Mouse (Mus musculus) adrenal gland, postnatal 25 days (tissue): ENCODE data around the gene Rpgrip1l. TPM values are rescaled to one million over a fixed set of nuclear protein-coding genes. Genes with fewer than 3 reads are reported as not detected.

ENCODE experiments used
- DNase-seq: peaks from one replicate; pipeline ENCODE4 v3.0.0; 2021; ENCODE audit warnings: mixed read lengths
- long read RNA-seq: library from polyadenylated mRNA; stranded (forward); transcript quantifications from one replicate; pipeline ENCODE4 v2.0.0, GENCODE M21; 2021
- total RNA-seq: library from RNA; stranded (reverse); gene quantifications from 2 replicates; pipeline ENCODE4 v1.2.3, GENCODE M21; 2021

Gene Rpgrip1l
- 8.4 and 11.0 TPM in 2 replicates for total RNA-seq
- long read RNA-seq, partial matches to known transcripts = 2 of 2 reads
- long read RNA-seq, other reads (novel, unspliced or antisense) = 0 of 2 reads

DNA sequence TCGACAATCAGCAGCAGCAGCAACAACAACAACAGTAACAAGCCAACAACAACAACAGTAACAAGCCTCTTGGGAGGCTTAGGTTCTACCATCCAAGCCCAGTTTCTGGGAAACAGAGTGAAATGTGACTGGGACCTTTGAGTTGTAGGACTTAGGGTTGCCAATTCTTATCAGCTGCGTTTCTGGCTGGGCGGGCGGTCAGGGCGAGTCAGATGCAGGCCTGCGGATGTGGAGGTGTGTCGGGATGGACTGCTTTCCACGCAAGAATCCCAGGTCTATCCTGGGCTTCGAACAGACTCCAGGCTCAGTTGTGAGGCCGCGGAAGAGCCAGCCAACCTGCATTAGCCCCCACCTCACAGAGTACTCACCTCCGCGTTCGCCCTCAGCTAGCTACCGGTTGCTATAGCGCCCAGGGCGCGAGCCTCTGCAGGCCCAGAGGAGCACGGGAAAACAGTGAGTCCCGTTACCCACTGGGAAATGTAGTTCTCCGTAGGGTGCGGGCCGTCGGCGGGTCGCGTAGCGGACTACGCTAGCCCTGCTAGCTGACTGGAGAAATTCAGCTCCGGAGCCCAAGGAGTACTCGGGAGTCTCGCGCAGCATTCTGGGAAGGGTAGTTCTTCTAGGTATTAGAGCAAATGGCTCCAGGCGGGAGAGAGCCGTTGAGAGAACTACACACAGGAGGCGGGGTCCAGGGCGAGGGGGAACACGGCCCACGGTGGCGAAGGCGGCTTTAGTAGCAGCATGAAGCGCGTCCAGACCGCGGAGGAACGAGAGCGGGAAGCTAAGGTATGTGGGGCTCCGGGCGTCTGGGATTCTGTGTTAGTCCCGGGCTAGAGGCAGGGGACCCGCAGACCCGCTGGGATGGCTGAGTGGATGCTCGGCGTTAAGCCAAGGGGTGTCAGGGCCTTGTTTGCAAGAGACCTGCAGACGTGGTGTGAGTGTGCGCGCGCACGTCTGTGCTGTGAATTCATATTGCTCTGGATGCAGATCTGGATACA is at the start of gene Rpgrip1l, which contains the start of gene Fto:
Gene Rpgrip1l, minus strand, starts transcription at position 428 of the 998 bp plus-strand sequence.
Gene Fto, plus strand, starts transcription at position 691 of the 998 bp plus-strand sequence.
- peak; percentile 91 for DNase-seq

GRCm38 (mm10) chr8:91360644-91361357 is 47.7 kb upstream of the Rpgrip1l start:
- DNase-seq = no peak

DNA sequence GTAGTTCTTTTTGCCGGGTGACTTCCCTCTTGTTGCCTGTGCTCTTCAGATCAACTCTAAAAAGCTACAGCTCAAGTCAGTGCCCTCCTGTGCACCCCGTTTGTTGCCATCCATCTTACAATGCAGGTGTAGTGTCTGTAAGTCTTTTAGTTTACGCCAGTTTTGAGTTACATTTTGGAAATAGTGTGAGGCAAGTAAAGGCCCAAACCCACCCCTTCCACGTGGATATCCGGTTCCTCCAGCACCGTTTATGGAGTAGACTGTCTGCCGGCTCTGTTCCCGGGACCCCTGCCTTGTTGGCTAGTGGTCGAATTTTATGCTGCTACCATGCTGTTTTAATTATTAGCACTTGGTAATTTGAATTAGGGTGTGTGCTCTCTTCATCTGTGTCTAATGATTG is 46.4 kb upstream of the Rpgrip1l start:
- DNase-seq = no peak

DNA sequence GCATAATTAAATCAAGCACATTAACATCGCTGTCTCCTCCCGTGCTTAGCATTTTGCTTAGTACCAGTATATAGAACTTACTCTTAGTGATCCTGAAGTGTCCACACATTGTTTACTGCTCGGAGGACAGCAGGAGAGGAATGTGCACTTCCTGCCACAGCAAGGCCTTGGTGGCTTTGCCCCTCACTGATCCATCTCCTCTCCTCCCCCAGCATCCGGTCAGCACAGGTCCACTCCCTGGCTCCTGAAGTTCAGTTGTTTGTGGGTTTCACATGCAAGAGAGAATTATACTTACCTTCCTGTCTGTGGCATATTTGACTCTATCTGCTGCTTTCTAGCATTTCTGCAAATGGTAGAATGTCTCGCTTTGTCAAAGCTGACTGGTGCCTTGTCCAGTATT is 45.0 kb upstream of the Rpgrip1l start:
- DNase-seq = no peak

DNA sequence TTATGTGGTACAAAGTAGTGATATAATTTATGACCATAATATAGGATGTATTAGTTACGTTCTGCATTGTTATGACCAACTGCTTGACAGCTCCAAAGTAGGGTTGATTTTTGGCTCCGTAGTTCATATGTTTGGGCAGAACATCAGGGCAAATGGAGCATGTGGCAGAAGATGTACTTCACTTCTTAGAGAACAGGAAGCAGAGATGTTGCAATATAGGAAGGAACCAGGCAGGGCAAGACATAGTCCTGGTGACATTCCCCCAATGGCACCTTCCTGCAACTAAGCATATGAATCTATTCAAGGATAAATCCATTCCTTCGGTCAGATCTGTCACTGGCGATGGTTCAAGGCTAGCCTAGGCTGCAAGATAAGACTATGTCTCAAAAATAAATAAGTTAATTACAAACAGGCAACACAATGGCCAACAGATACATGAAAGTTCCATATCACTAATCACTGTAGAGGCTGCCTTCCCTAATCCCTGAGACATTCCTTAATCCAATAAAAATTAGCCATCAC is 44.5 kb upstream of the Rpgrip1l start:
- no peak for DNase-seq

DNA sequence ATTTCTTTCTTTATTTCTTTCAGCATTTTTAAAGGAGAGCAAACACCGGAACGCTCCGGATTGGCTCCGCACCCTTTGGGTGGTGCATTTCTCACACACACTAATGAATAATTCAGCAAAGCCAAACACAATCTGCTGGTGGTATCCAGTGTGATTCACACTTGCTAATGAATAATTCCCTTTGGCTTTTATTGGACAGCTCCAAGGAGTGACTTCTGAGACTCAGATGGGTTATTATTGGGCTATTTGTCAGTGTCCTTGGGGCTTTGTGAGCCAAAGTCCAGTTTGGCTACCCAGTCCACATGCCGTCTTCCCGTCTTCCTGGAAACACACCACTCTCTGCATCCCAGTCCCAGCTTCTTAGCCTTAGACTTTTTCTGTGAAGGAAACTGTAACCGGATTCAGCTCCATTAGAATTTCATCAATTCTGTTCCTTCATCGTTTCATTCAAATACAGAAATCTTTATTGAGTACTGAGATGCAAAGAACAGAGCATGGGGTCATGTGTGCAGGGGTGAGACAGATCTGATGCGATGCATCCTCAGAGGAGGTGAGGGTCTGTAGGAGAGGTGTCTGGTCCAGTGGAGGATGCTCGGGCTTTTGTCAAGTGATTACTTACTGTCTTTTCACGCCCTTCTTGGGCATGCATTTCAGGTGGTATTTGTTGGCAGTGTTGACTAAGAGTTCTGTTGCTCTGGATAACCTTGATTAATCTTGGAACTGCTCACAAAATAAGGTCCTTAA is 43.1 kb upstream of the Rpgrip1l start:
- DNase-seq = no peak

DNA sequence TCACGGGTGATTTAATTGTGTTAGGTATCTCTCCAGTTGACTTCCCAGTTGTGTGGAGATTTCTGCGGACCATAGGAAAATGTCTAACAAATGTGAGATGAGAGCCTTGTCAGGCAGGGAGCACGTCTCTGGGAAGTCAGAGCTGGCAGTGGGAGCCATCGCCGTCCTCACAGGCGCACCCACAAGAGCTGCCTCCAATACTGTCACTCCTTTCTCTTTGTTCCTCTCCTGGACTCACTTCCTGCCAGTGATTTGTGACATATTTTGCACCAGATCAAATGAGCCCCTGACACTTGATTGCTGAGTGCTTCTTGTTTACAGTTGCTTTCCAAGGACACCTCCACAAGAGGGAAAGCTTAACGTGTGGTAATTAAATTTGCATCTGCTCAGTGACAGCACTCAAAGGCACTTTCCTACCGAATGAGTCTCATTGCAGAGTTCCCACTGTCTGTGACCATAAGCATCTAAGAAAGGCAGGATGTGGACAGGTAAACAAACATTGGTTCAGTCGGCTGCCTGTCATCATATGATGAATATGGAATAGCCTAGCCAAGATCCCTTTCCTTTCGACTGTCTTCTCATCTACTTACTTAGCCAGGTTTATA is 42.3 kb upstream of the Rpgrip1l start:
- no peak for DNase-seq

- DNase-seq = no peak
These were observed 40.8 kb upstream of the Rpgrip1l start for GRCm38 (mm10) chr8:91353907-91354306.

- no peak for DNase-seq
These were observed 40.0 kb upstream of the Rpgrip1l start for GRCm38 (mm10) chr8:91353062-91353461.

GRCm38 (mm10) chr8:91352598-91352997 is 39.5 kb upstream of the Rpgrip1l start:
- DNase-seq = no peak

- DNase-seq = no peak
These were observed 37.6 kb upstream of the Rpgrip1l start for GRCm38 (mm10) chr8:91350628-91351027.

DNA sequence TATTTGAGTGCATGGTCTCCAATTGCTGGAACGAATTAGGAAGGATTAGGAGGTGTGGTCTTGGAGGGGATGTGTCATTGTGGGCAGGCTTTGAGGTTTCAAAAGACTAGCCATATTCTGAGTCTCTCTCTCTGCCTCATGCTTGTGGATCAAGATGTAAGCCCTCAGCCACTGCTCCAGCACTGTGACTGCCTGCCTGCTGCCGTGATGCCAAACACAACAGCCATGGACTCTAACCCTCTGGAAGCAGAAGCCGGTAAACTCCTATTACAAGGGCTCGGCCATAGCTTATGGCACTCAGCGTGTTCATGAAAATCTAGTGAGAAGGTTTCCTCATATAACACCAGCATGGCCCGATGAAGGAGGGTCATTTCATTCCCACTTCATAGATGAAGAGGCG is 36.8 kb upstream of the Rpgrip1l start:
- DNase-seq = no peak

- no peak for DNase-seq
These were observed 34.5 kb upstream of the Rpgrip1l start for GRCm38 (mm10) chr8:91347595-91347994.

DNA sequence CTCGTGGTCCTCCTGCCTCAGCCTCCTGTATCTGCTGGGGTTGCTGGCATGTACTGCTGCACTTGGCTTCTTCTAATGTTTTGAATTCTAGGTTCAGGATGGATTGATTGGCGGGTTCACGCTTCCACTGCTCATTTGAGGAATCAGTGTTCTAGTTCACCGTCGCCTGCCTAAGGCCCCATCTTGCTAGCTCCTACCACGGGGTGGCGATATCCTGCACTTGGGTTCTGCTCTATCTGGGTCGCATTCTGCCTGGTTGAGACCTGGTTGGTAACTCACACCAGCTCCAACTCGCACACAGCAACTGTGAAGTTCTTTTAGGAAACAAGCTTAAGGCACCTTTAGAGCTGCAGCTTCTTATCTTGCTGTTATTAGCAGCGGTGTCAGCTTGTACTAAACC is 34.1 kb upstream of the Rpgrip1l start:
- DNase-seq = no peak

DNA sequence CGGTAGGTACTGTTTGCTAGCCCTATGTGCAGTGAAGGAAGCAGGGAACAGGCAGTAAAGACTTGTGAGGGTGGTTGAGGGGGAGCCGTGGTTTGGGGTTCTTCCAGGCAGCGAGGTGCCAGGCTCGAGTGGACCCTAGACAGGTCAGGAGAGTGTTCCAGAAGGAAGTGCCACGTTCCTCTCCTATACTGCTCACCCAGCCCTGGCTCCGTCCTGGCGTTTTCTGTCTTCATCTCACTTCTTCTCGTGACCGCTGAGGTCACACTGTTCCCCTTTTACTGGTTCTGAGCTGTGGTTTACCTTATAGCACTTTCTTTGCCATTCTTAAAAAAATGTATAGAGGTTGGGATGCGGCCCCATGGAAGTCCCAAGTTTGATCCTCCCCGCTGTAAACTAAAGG is 31.6 kb upstream of the Rpgrip1l start:
- no peak for DNase-seq

DNA sequence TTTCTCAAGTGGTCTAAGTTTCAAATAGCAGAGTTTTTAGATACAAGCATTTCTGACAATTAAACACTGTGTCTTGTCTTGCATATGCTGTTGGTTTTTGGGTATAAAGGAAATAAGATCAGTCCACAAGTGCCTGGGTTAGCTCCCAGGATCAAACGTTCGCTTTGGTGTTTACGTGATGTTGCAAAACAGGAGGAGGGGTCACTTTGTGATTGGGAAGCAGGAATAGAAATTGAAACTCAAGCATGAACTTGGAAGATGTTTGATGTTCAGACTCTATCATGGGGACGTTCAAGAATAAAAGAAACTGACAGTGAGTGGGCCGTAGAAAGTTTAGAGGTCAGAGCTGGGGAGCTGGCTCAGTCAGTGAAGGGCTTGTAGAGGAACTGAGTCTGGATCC is 29.7 kb upstream of the Rpgrip1l start:
- DNase-seq = no peak

- DNase-seq = no peak
These were observed 29.1 kb upstream of the Rpgrip1l start for GRCm38 (mm10) chr8:91342196-91342595.

GRCm38 (mm10) chr8:91340746-91341145 is 27.7 kb upstream of the Rpgrip1l start:
- DNase-seq = no peak

GRCm38 (mm10) chr8:91339651-91340050 is 26.6 kb upstream of the Rpgrip1l start:
- no peak for DNase-seq

GRCm38 (mm10) chr8:91338389-91339154 is 25.5 kb upstream of the Rpgrip1l start:
- DNase-seq = no peak

- DNase-seq = no peak
These were observed 16.4 kb upstream of the Rpgrip1l start for GRCm38 (mm10) chr8:91329461-91329850.
